Mouse (Mus musculus) splenic B cell, adult 2 months (primary cell): ENCODE data around the gene A430005L14Rik.

Experiments
- DNase-seq: peaks from one replicate; pipeline ENCODE4 v3.0.0-alpha.2; 2011; ENCODE audit warnings: low read depth, low spot score
- H3K27me3 ChIP-seq: 2 replicates; pipeline ENCODE4 v1.6.1; 2012; ENCODE audit warnings: mild to moderate bottlenecking, low read length, moderate library complexity, mixed read lengths; ENCODE audit not compliant: control insufficient read depth, poor library complexity, insufficient read depth, severe bottlenecking
- H3K36me3 ChIP-seq: 2 replicates; pipeline ENCODE4 v1.6.1; 2012; ENCODE audit warnings: mild to moderate bottlenecking, low read length, moderate library complexity, mixed read lengths; ENCODE audit not compliant: control insufficient read depth, poor library complexity, insufficient read depth, severe bottlenecking

The A430005L14Rik gene

DNA sequence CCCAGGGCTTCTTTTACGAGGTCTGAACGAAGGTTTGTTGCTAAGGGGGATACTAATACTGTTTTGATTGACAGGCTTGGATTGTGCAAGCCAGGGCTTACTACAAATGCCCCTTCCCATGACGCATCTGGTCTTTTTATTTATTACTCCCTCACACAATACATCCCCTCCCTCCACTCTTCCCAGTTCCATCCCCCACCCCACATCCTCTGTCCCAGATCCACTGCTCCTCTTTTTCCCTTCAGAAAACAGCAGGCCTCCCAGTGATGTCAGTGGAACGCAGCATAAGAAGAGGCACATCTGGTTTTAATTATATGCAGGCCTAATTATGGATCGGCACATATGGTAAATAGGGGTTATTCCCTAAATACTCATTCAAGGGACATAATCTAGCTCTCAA lies 5.3 kb upstream of the A430005L14Rik start:
- Histone ChIP-seq H3K36me3 (no peaks in the 10 kb centered on the region), H3K27me3 (no peaks in the 10 kb centered on the region)
- DNase-seq: no peak

DNA sequence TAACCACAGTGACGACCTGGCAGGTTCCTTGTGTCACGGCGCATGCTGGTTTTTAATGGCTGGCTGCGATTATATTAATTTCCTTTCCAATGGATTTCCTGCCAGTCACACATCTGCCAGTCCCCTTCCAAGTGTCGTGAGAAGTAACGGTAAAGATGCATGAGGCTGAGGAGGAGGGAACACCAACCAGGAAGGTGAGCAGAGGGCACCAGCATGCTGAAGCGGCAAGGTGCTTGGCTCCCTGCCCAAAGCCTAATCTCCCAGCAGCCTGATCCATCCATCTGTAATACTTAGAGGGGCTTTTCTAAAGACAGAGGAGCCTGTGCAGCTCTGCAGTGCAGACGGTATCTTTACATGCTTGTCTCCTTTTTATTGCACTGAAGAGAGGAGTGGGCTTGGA lies 1.4 kb upstream of the A430005L14Rik start:
- no peak for DNase-seq
- no peaks in the 10 kb centered on the region for H3K27me3 ChIP-seq
- H3K36me3 ChIP-seq: no peaks in the 10 kb centered on the region

DNA sequence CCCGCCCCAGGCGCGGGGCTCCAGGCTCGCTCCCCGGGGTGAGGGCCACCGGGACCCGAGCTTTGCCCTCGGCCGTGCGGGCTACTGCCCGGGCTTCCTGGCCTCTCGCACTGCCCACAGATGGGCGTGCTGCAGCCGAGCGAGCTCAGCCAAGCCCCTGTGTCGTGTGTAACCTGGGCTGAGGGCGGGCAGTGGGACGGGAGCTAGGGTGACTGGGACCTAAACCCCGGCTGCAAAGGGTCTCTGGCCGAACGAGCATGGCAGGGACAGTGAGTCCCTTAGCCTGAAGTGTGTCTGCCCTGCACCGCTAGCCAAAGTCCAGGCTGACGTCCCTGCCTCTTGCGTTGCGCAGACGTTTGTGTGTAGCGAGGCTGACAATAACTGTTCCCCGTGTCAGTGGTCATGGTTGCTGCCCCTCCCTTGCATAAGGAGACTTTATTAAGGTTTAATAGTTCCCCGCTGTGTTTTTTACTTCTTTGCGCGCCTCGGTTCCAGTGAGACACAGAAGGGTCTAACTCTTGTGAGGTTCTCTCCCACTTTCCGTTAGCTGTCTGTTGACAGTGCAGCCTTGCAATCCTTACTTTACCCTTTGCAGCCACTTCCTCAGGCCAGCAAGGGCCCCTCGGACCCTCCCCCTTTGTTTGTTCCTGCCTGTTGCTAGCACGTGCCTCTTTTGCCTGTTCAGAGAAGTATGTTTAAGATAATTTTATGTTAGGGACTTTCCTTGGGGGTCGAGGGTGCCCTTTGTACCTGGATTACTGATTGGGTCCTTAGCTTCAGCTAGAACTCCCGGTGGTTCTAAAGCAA lies 610 bp downstream of the A430005L14Rik start:
- H3K27me3 ChIP-seq: no peaks in the 10 kb centered on the region
- peak; percentile 30 for DNase-seq
- no peaks in the 10 kb centered on the region for H3K36me3 ChIP-seq

DNA sequence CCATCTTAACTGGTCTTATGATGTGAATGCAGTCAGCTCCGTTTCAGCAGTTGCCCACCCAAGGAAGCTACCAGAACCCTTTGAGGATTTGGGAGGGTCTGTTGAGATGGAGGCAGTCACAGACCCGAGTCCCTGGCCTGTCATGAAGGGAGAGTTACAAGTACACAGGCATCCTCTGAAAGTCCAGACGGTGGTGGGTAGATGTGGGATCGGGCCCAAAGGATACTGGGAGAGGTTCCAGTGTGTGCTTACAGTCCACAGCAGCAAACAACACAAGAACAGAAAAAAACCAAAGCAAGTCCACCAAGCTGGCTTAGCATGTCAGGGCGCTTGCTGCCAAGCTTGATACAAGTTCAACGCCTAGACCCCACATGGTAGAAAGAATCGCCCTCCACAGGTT lies 5.6 kb downstream of the A430005L14Rik start:
- DNase-seq: no peak
- no peaks in the 10 kb centered on the region for H3K27me3 ChIP-seq

DNA sequence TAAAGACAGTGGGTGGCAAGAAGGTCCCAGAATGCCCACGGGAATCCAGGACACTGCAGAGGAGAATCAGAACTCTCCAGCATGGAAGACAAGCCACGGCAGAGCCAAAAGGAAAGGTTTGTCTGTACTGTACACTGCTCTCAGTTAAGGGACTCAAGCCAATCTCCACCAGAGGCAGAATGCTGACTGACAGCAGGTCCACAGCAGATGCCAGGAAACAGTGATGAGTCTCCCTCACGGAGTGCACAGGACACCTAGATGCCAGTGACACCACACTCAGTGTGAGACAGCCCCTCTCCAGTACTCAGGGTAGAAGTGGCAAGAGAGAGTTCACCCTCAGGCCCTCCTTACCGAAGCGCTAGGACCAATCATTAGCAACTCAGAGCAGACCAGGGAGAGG lies 9.6 kb downstream of the A430005L14Rik start:
- no peak for DNase-seq
- H3K36me3 ChIP-seq: peaks cover 9% of the 10 kb centered on the region

More for the DNA sequence above, 5.6 kb downstream of the A430005L14Rik start:
- 0 out of 2 replicates have a peak, but pooled peaks cover 1% of the 10 kb centered on the region for H3K36me3 ChIP-seq

DNA sequence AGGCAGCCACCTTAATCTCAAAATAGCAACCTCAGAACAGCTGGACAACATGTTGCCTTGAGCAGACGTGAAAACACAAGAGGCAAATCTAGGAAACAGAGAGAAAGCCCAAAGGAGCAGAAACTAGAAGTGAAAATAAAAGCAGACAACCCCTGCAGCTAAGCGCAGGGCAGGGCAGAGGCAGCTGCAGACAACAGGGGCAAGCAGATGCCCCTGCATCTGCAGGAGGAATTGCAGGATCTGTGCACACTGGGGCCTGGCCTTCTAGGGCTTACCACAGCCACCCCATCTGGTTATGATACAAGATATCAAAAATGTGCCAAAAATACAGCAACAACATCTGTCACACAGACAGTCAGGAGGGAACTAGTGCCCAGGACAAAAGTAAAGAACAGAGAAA lies 10.5 kb downstream of the A430005L14Rik start:
- peaks cover 9% of the 10 kb centered on the region for H3K36me3 ChIP-seq
- no peaks in the 10 kb centered on the region for H3K27me3 ChIP-seq
- no peak for DNase-seq

More for the DNA sequence above, 9.6 kb downstream of the A430005L14Rik start:
- H3K27me3 ChIP-seq: no peaks in the 10 kb centered on the region

DNA sequence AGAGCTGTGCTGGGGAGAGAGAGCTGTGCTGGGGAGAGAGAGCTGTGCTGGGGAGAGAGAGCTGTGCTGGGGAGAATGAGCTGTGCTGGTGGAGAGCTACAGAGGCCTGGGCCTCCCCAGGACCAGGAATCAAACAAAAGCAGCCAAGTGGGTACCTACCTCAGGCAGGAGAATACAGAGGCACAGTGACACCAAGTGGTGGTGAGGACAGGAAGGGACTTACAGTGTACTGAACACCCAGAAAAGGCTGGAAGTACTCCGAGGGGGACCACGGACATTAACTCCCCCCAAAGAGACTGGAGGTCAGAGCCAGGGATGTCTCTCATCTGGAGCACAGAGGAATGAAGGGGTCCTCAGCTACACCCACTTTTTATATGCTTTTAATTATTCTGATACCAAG lies 11.0 kb downstream of the A430005L14Rik start:
- H3K27me3 ChIP-seq: no peaks in the 10 kb centered on the region

DNA sequence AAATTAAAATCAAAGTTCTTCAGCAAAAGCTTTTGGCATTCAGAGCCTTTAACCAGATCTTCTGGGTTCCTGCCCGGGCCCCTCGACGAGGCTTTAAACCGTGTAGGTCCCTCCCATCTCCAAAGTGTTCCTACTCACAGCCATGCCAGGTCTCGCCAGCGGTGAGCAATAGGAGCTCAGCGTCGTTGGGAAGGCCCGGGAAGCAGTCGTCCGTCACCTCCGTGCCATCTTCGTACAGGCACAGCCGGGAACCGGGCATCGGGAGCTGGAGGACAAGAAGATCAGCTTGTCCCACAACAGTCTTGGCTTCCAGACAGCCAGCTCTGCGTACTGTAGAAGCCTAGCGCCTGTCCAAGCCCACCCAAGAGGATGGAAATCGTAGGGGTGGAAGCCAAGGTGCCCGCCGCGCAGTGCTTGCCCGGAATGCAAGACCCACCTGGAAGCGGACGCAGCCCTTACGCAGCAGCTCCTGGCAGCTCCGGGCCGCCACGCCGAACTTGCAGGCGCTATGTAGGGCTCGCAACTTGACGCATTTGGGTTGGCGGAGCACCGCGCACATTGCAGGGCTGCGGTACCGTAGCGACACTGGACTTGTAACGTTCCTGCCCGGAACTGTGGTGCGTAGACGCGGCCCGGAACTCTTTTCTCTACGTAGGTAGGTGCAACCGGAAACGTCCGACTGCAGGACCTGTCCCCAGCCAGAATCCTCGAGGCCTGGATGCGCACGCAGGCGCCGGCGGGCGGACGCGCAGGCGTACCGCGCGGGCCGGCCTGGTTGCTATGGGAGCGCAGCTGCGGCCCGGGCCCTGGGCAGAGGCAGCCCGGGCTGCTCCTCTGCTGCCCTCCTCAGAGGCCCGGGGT lies 17.6 kb downstream of the A430005L14Rik start, which contains the start of the genes Dffb and Cep104:
Gene Dffb (minus strand): TSS at position 696 of the 861 bp plus-strand sequence.
Gene Cep104 (plus strand): TSS at position 764 of the 861 bp plus-strand sequence.
- H3K27me3 ChIP-seq: no peaks in the 10 kb centered on the region
- DNase-seq: peak; percentile 92
- peaks cover 8% of the 10 kb centered on the region for H3K36me3 ChIP-seq

More for the DNA sequence above, 11.0 kb downstream of the A430005L14Rik start:
- DNase-seq: no peak
- peaks cover 9% of the 10 kb centered on the region for H3K36me3 ChIP-seq

DNA sequence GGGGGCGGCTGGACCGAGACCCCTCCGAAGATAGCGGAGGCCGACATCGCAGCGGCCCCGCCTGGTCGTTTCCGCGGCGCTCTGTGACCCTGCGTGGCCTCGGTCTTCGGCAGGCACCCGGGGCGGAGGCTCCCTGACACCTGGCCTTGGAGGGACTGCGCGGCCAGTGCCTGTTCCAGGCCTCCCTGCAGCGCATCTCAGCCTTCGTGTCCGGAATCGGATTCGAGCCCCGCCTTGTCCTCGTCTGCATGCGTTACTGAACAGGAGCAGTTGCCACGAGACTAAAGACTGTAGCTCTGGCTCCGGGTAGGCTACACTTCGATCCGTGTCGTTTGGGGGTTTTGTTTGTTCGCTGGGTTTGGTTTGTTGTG lies 18.2 kb downstream of the A430005L14Rik start:
- Histone ChIP-seq H3K36me3 (peaks cover 5% of the 10 kb centered on the region; the same call in 1 of the 2 replicates), H3K27me3 (no peaks in the 10 kb centered on the region)
- no peak for DNase-seq

DNA sequence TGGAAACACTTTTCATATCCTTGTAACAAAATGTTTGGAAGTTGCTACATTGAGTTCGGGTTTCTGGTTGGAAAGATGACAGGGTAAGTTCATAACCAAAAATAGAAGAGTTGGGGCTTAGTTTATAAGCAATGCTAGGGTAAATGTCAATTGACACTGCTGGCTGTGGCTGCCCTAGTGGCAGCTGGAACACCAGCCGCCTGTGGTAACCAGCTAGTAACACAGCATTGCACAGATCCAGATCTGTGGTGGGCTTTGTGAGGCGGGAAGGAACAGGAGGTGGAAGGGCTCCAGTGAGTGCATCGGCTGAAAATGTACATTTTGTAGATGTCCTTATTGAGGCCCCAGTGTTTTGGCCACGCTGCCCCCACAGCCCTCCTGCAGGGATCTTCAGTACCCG lies 18.7 kb downstream of the A430005L14Rik start:
- Histone ChIP-seq H3K27me3 (no peaks in the 10 kb centered on the region), H3K36me3 (0 out of 2 replicates have a peak, but pooled peaks cover 2% of the 10 kb centered on the region)
- DNase-seq: no peak

DNA sequence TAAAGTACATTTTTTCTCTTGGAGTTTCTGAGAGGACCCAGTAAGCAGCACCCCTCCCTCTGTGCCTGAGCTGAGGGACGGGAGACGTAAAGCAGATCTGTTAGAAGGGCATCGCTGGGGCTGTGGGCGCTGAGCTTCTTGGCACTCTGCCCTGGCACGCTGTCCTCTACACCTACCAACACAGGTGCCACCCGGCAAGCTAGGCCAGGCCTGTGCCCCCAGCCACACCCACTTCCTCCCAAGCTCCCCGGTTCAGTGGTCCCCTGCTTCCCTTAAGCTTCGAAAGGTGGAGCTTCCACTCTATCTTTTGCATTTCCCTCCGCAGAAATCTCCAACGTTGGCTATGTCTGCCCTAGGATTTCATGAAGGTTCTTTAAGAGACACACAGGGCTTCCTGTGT lies 22.2 kb downstream of the A430005L14Rik start:
- DNase-seq: peak; percentile 60
- H3K36me3 ChIP-seq: peaks cover 5% of the 10 kb centered on the region; the same call in 1 of the 2 replicates
- no peaks in the 10 kb centered on the region for H3K27me3 ChIP-seq

DNA sequence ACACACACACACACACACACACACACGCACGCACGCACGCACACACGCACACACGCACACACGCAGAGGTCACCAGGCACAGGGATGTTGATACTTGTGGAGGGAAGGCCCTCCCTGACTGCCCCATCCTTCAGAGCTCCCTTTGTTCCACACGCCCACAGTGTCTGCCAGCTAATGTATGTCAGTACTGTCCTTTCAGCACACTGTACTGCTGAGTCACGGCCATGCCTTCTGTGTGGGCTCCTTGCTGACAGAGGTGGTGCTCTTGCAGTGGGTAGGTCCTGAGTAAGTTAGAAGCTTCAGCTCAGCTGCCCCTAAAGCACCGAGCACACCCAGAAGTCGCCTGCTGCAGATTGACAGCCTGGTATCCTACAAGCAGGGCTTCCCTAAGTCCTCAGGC lies 23.4 kb downstream of the A430005L14Rik start:
- H3K27me3 ChIP-seq: no peaks in the 10 kb centered on the region
- DNase-seq: no peak
- peaks cover 7% of the 10 kb centered on the region for H3K36me3 ChIP-seq

DNA sequence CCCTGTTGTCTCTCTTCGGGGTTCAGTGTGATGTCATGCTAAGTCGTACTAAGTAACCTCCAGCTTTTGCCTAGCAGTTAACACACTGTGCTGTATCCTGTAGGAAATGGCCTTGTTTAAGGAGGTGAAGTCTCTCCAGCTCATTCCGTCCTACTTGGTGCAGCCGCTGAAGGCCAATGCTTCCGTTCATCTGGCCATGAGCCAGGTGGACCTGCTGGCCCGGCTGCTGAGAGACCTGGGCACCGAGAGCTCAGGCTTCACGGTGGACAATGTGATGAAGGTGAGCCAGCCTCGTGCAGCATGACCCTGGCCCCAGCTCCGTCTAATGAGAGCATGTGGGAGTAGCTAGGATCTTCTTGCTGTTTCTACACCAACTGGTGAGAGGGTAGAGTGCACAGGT lies 35.7 kb downstream of the A430005L14Rik start:
- Histone ChIP-seq H3K27me3 (no peaks in the 10 kb centered on the region), H3K36me3 (peaks cover 8% of the 10 kb centered on the region)
- no peak for DNase-seq

DNA sequence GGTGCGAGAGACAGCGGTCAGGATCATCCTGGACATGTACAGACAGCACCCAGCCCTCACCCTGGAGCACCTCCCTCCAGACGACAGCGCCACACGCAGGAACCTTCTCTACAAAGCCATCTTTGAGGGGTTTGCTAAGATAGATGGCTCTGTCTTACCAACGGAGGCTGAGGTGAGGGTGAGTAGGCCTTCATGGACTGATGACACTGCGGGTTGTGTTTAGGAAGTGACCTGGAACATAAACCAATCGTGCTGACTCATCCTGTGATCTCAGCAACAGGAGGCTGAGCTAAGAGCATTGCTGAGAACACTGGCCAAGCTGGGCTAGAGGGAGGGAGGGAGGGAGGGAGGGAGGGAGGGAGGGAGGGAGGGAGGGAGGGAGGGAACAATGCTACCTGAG lies 36.5 kb downstream of the A430005L14Rik start:
- Histone ChIP-seq H3K27me3 (no peaks in the 10 kb centered on the region), H3K36me3 (peaks cover 7% of the 10 kb centered on the region)
- no peak for DNase-seq

DNA sequence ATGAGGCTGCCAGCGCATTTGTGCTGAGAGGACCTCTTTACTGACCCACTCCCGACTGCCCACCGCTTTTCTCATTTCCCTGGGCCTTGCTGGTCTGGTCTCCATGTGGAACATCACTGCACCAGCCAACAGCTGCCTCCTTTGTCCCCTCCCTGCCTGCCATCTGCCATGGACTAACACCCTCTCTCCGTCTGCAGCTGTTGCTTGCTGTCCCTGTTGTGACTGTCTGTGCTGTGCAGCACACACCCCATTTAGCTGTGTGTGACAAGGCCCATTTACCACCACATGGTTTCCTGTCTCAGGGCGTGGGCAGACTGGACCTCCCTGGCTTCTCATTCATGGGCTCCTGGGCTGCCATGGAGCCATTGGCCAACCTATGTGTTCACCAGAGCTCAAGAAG lies 48.5 kb downstream of the A430005L14Rik start:
- Histone ChIP-seq H3K27me3 (no peaks in the 10 kb centered on the region), H3K36me3 (peaks cover 3% of the 10 kb centered on the region)
- DNase-seq: no peak
